Mouse (Mus musculus) granulocyte monocyte progenitor cell, adult 5-6 weeks (primary cell): ENCODE measurements around the gene Grem1. TPM values are rescaled to one million over a fixed set of nuclear protein-coding genes. Genes with fewer than 3 reads are reported as not detected.

Experiments
- ATAC-seq: replicated peaks from 2 replicates; pipeline ENCODE4 v1.8.0; 2016; ENCODE audit warnings: mild to moderate bottlenecking, moderate TSS enrichment, inconsistent platforms; ENCODE audit not compliant: poor library complexity, severe bottlenecking
- total RNA-seq, 2 experiments: library from RNA; stranded (forward) in 1 of 2; stranded (reverse) in 1 of 2; fragments of 200-712, 200-1000 nt in 1 of 2; fragments of >200 nt in 1 of 2; fragmentation: Nextera tagmentation in 1 of 2; gene quantifications; 2 replicates each; pipeline ENCODE4 v1.2.3; 2014 to 2017

The Grem1 gene
- total RNA-seq (2014; fragmentation: Nextera tagmentation) (not detected in 2 replicates), total RNA-seq (2017) (not detected in 2 replicates)

DNA sequence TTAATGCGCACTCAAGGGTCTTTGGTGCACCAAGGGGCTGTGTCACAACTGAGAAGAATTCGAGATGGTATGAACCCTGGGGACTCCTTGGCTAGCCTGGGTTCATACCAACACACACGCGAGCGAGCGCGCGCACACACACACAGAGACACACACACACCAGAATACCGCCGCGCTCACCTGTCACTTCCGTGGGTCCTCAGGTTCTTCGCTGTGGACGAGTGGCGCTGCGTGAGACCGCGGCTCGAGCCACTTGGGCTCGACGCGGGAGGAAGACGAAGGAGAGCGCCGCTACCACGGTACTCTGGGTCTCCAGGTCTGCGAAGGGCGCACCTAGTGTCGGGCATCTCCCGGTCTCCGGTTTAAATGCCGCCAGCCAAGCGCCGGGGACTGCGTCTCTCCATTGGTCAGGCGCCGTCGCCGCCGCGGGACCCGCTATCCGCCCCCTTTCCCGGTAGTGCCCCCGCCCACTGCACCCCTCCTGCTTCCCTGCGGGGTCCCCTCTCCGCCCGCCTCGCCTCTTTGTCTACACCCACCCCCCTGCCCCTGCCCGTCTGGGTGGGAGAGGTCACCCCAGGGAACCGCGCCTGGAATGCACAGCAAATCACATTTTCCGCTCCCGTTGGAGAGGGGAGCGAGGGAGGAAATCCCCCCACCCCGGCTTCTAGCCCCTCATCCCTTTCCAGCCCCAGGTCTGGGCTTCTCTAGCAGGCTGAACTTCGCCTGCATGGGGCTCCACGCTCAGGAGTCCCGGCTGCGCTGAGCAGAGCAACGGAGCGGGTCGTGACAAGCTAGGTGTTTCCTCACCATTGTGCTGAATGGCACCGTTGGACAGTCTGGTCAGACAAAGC is at the start of gene Grem1:
TSS of gene Grem1 (minus strand) at position 336 of the 851 bp plus-strand sequence.
- peak; percentile 31 for ATAC-seq

DNA sequence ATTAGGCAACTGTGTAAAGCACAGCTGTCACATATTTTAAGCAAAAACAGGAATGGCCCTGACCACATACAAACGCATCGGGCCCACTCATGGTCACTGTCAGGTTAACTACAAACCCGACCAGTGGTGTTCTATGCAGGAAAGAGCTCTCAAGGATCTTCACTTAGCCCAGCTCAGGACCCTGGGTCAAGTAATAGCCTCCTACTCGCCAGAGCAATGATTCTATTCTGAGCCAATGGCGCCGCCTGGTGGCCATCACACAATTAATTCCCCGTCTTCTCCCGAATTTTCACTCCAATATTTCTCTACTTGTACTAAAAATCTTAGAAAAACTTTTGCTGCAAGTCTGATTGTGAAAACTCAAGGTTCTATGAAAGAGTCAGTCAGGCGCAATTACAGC is 49.2 kb upstream of the Grem1 start:
- peak; percentile 69 for ATAC-seq

DNA sequence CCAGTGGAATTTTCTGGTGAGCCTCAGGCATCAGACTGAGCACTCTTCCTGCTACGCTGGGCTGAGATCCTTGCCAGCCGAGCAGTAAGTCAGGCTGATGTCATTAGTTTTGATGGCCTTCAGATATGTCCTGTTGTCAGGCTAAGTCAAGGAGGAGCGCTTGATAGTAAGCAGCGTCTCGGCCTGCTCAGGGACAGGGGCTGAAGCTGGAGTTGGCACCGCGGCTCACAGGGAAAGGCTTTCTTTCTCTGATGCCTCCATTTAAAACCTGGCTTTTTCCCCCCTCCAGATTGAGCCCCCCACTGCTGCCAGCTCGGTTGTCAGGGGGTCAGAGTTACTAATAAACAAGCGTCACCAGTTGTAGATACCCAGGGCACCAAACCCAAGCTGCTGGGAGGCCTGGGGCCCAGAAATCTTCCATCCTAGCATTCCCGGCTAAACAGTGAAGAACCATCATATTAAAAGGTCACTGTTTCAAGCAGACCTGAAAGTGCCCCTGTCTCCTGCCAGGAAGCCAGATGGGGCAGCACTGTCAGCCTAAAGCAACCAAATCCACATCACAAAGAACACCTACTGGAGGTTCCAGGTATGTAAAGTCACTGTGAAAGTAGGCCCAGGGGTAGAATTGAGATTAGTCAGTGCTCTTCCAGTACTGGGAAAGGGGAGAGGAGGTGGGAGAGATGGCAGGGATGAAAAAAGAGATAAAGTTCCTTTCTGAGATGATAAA is 48.6 kb upstream of the Grem1 start:
- ATAC-seq: no peak

DNA sequence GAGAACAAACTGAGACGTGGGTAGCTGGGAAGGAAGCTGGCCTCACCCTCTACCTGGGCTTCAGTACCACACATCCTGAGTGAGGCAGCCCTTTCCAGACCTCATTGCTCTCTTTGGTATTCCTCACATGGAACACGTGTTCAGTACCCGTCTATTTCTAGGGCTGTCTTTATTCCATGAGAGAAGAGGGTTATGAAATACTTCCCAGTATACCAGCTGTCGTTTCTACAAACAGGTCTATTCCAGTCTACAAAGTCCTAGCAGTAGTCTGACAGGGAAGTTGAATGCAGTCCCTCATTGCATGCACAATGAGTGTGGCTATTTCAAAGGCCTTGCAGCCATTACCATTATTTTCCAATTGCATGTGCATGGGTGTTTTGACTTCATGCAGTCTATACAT is 47.3 kb upstream of the Grem1 start:
- no peak for ATAC-seq

DNA sequence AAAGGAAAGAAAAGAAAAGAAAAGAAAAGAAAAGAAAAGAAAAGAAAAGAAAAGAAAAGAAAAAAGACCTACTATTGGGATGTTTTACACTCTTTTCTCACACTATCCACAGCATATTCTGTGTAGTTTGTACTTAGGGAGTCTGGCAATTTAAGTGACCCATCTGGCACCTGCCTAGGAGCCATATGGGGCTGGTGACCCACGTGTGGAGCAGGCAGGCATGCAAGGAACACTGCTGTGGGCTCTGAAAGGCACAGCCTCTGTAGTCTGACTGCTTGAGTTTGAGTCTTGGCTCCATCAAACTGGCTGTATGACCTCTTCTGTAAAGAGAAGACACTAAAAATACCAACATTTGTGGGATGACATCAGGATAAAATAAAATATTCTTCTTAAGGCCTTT is 45.3 kb upstream of the Grem1 start:
- ATAC-seq: no peak

DNA sequence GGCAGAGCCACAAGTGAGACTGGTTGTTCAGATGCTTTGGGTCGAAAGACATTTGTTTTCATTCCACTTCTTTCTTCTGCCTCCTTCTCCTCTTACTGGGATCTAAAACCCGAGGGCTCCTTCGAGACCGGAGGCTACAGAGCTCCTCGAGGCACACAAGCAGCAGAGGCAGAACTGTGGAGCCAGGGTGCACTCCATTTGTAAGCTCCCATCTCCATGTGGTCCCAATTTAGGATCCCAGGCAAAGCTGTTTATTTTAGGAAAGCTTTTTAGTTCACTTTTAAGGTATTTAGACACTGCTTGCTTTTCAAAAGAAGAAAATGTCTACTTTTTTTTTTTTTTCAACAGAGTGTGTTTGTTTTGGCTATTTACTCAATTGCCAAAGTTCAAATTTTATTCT is 42.4 kb upstream of the Grem1 start:
- ATAC-seq: no peak

DNA sequence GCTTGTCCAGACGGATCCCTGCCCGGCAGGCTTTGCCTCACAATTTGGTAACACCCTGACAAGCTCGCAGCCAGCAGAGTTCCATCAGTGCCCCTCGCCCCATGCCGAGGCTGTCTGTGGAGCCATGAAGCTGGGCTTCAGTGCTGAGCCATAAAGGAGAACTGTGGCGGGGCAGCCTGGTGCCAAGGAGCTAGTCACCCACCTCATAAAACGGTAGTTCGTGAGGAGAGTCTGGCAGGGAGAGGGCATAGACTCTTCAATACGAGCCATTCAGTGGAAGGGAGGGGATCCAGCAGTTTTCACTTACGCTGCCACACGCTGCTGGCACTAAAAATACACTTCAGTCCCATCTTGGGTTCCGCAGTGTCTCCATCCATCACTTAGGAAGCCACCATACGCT is 40.2 kb upstream of the Grem1 start:
- ATAC-seq: no peak

DNA sequence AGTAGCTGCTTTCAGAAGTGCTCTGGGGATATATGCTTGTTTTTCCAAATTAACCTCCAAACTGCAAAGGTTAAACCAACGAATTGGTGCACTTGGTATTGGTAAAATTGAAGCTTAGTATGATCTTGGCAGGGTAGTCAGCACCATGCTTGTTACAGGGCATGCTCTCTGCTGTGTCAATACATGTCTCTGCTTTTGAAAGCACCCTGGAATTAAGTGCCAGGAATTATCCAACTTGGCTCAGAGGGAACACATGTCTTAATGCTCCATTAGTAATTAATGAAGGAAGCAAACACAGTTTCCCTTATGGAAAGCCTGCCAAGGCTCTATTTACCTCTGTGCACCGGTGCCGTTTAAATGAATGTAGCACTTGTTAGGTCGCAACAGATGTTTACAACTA is 36.7 kb upstream of the Grem1 start:
- ATAC-seq: no peak

DNA sequence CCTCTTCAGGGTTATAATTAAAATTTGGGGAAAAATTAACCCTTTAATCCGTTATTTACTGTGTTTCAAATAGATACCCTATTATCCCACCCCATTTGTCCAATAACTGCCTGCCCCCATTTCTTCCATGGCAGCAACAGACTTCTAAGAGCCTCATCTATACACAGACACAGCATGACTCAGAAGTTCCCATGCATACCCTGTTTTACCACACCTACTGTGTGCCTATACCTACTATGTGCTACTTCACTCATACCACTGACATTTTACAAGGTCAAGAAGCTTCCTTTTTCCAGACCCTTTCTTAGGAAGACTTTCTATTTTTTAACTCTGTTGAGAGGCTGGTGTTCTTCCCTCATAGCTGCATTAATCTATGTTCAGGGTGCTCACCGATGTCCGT is 35.1 kb upstream of the Grem1 start:
- no peak for ATAC-seq

DNA sequence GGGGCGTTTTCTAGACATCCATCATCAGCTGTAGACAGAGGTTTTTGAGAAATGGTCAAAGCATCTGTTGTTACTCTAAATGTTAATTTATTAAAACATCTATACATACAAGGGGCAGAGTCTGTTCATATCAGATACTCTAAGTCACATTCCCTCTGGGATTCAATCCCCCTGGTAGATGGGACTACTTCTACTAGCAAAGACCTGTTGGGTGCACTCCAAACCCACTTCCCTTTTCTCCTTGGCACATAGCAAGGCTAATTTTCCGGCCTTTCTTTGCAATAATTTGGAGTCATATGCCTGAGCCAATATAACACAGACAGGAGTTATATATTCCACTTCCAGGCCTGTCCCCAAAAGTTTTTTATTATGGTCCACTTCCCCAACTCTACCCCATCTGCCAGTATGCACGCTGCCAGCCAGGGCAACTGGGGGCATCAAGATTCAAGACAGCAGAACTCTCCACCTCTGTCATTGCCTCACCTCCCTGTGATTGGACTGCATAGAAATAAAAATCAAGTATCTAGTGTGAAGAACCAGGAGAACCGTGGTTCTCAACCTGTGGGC is 30.5 kb upstream of the Grem1 start:
- no peak for ATAC-seq

DNA sequence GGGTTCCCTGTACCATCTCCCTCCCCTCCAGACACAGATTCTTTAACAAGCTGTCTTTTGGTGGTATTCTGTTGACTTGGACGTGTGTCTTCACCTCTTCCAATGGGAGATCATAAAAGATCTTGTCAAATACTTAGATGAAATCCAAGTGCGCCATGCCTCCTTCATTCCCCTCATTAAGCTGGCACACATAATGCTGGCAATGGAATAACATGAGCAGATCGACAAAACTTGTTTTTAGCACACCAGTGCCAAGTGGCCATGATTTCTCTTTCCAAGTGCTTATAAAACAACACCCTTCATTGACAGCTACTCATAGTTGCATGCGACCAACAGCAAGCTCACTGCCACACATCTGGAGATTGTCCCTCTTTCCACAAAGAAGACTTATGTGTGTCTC is 29.4 kb upstream of the Grem1 start:
- ATAC-seq: no peak

DNA sequence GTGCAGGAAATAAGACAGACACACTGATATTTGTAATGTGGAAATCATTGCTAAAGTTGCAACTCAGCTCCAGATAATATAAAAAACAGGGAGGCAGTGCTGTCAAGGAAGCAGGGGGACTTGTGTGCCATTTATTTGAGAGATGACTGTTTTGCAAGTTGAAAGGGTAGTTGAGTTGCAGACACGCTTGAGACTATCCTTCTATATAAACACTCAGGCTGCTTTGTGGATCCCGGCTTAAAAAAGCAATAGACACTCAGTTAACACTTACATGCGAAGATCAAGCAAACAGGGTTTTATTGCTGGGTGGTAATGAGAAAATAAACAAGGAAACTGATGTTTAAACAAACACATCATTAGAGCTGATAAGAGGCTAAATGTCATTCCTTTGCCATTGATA is 26.4 kb upstream of the Grem1 start:
- no peak for ATAC-seq

DNA sequence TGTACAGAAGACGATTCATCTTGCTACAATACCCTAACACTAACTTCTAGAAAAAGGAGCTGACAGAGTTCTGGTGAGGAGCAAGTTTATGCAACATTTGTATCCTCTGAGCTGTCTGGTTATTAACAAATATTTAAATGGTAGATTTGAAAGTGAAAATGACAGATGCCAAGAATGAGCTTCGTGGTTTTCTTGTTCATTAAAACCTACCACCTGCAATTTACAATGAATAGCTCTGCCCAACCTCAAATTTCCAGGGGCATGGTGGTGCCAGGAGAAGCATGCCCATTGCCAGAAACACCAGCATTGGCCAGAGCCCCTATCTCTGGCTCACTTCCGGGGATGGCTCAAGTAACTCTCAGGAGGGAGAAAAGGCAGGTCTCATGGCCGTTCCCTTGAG is 23.1 kb upstream of the Grem1 start:
- no peak for ATAC-seq

DNA sequence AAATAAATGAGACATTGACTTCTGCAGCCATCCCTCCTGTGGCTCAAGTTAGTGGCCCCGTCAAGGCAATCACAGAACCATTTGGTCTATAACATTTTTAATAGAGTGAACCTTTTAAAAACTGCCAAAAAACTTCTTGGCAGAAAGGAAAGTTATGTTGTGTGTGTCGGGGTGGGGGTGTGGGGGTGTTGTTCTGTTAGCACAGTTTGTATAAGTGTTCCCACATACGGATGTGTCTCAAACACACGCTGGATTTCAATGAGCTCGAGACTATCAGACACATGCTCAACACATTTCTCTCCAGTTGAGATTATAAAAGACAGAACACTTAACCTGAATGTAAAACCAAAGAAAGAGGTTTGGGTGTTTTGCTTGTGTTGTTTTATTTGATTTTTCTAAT is 22.7 kb upstream of the Grem1 start:
- no peak for ATAC-seq

DNA sequence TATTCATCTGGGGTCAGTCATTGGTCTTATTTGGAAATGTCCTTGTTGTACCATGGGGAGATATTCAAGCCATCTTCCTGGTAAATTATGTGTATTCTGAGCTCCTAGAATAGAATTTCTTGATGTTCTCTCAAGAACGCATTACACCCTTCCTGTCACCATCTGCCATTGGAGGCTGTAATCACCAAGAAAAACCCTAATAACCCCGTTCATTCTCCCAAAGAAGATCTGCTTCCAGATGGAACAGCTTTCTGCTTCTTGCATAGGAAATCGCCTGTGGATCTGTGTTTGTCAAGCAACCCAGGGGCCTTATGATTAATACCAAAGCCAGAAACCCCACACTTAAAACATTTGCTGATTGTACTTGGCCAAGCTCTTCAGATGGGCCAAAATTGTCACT is 20.9 kb upstream of the Grem1 start:
- no peak for ATAC-seq

DNA sequence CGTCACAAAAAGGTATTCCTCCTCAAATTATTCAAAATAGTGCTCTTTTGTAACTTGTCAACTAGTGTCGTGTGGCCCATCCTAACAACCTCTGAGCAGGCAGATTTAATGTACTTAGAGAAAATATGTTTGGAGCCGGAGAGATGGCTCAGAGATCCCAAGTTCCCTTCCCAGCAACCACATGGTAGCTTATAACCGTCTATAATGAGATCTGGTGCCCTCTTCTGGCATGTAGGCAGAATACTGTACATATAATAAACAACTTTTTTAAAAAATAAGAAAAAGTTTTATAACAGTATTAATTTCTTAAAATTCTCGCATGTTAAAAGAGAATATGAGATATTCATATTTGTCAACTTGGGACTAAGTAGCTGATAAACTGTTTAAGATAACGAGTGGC is 19.6 kb upstream of the Grem1 start:
- no peak for ATAC-seq

DNA sequence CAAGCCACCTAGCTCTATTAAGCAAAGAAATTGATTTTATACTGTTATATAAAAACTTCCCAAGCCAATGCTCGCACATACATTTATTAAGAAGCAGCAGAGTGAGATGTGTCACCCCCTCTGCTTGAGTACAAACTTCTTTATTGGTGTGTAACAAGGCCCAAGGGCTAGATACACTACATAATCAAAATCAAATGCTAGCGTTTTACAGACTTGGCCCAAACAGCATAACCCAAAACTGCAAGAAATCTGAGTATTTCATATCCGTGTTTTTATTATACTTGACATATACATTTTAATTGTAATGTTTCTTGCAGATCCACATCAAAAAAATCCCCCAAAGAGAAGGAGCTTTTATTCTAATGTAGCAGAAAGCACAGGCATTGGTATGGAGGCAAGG is 17.9 kb upstream of the Grem1 start:
- ATAC-seq: no peak

DNA sequence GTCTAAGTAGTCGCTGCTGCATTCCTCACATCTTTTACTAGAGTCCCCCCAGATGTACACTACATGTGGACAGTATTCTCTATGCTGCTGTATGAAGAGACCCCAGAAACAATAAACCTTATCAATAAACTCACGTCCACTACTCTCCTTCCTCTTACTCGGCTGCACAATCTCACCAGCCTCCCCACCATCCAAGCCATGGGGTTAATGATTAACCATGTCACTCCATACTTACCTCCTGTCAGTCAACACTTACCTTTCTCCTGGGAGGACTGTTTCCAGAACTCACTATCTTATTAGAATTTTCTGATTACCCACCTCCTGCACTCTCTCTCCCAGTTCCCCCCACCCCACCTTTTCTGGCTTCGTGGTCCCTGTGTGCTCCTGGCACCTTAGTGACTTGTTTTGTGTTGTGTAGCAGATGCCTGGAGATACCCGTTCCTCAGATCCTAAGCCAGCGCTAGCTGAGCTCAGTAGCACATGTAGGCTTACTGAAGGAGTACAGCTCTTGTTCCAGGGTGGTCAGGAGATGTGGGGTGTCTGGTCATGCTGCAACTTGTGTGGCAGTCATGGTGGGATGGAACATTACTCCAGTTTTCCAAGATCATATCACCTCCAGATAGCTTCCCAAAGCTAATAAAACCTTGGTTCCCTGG is 15.8 kb upstream of the Grem1 start:
- ATAC-seq: no peak

DNA sequence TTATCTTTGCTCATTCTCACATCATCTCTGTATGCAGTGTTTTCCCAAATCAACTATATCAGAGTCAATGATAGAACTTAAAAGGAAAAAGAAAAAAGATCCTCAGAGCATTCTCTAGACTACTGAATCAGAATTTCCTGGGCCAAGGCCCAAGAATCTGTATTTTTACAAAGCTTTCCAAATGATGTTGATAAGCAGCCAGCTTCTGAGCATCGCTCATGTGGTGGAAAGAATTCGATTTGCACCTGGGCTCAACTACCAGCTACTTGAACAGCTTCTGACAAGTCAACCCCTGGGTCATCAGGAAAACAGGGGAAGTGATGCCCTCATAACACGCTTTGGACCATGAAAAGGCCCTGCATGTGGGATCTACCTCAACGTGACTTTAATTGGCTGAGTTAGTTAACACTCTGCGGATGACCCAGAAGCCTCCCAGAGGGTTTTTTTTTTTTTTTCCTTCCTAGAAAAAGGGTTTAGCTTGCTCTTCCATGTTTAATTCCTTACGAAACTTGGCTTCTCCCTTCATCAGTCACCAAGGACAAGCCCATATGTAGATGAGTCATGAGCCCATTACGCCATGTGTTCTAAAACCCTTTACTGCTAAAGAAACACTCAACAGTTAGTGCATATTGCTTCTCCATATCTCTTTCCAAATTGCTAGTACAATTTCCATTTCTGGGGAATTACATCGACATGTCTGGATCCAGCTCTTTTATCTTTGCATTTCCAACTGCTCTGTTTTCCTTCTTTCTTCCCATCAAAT is 10.3 kb upstream of the Grem1 start:
- no peak for ATAC-seq

DNA sequence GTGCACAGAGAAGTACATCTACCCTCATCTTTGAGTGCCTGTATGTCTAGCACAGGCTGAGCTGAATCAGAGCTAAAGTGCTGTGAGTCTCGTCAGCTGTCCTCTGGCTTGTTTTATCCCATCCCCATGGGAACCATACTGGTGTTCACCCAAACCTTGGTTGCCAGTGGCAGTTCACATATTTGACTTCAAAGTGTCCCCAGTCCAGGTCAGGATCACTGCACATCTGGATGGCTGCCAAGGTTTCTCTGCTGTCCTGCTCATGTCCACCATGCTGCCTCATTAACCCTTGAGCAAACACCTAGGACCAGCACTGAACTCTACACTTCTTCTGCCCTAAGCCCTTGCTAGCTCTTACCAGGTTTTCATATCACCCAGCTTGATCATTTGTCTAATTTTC is 7.4 kb upstream of the Grem1 start:
- no peak for ATAC-seq
